Mouse (Mus musculus) heart, adult 2 months (tissue): ENCODE measurements around the gene Fam25c.

Experiments
- CTCF ChIP-seq: fragments of 200-600 bp; IDR thresholded peaks from 2 replicates; pipeline ENCODE4 v1.8.1; 2022; ENCODE audit warnings: antibody characterized with exemption, mild to moderate bottlenecking, moderate library complexity
- EP300 ChIP-seq: fragments of 200-500 bp; IDR thresholded peaks from 2 replicates; pipeline ENCODE4 v1.6.1; 2011; ENCODE audit warnings: low read depth, low read length, control low read depth; ENCODE audit not compliant: insufficient read depth
- POLR2A ChIP-seq: fragments of 200-500 bp; IDR thresholded peaks from 2 replicates; pipeline ENCODE4 v1.6.1; 2011; ENCODE audit warnings: mild to moderate bottlenecking, low read depth, low read length, control low read depth; ENCODE audit not compliant: insufficient read depth

DNA sequence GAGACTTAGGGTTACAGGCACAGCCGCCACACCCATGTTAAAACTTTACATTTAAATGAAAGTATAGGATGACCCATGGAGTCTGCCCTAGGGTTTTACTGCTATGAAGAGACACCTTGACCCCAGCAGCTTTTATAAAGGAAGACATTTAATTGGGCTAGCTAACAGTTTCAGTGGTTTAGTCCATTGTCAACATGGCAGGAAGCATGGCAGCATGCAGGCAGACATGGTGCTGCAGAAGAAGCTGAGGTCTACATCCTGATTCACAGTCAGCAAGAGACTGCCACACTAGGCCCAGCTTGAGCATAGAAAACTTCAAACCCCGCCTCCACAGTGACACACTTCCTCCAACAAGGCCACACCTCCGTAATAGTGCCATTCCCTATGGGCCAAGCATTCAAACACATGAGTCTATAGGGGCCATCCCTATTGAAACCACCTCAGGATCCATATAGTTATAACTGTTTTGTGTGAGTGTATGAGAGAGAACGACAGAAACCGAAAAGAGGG, 31.6 kb downstream of the Fam25c start:
- TF ChIP-seq POLR2A: no peak
- no peak for TF ChIP-seq CTCF
- TF ChIP-seq EP300: no peak
